Mouse (Mus musculus) stomach, embryonic 14.5 days (tissue): ENCODE data around the gene Ptgfr. TPM values are rescaled to one million over a fixed set of nuclear protein-coding genes. Genes with fewer than 3 reads are reported as not detected.

Experiments used
- ATAC-seq: fragments of 200-750 bp; cut with Nextera tagmentation; 2 replicates; pipeline ENCODE4 v1.8.0; 2017; ENCODE audit warnings: low read depth, moderate TSS enrichment; ENCODE audit not compliant: insufficient number of reproducible peaks, insufficient read depth, low FRiP score
- H3K27ac ChIP-seq: fragments of 300-500 bp; sonication (generic); 2 replicates; pipeline ENCODE4 v1.5.1; 2014; ENCODE audit warnings: mild to moderate bottlenecking, low read length, moderate library complexity, mixed read lengths
- H3K27me3 ChIP-seq: fragments of 300-500 bp; sonication (generic); 2 replicates; pipeline ENCODE4 v1.6.1; 2014; ENCODE audit warnings: low read length, control low read depth, mixed read lengths; ENCODE audit not compliant: control insufficient read depth, insufficient read depth
- H3K36me3 ChIP-seq: fragments of 300-500 bp; sonication (generic); 2 replicates; pipeline ENCODE4 v1.6.1; 2014; ENCODE audit warnings: mild to moderate bottlenecking, control low read depth, low read length, moderate library complexity, mixed read lengths; ENCODE audit not compliant: control insufficient read depth, insufficient read depth
- H3K4me1 ChIP-seq: fragments of 300-500 bp; sonication (generic); 2 replicates; pipeline ENCODE4 v1.6.1; 2014; ENCODE audit warnings: low read length, control low read depth, mixed read lengths; ENCODE audit not compliant: control insufficient read depth, insufficient read depth
- H3K4me2 ChIP-seq: fragments of 300-500 bp; sonication (generic); replicated peaks from 2 replicates; pipeline ENCODE4 v1.6.1; 2014; ENCODE audit warnings: low read depth, low read length, control low read depth
- H3K4me3 ChIP-seq: fragments of 300-500 bp; sonication (generic); 2 replicates; pipeline ENCODE4 v1.5.1; 2014; ENCODE audit warnings: low read depth, low read length, control low read depth
- H3K9ac ChIP-seq: fragments of 300-500 bp; sonication (generic); replicated peaks from 2 replicates; pipeline ENCODE4 v1.6.1; 2014; ENCODE audit warnings: low read depth, mild to moderate bottlenecking, control low read depth, low read length, moderate library complexity, mixed read lengths
- H3K9me3 ChIP-seq: fragments of 300-500 bp; sonication (generic); 2 replicates; pipeline ENCODE4 v1.6.1; 2016; ENCODE audit warnings: low read depth, low read length, control low read depth; ENCODE audit not compliant: control insufficient read depth
- WGBS: fragments of 180-500 bp; shearing (Covaris S2); extraction: QIAGEN DNeasy Blood & Tissue Kit; methylation state at CpG from one replicate; pipeline ENCODE4 v1.1.7; 2014; 5-methylcytosine and 5-hydroxymethylcytosine counted together
- polyA plus RNA-seq: library from polyadenylated mRNA; unstranded; fragments of >200 nt; fragmentation: Nextera tagmentation; extraction: Ambion mirVana; gene quantifications from 2 replicates; pipeline ENCODE4 v1.2.1, GENCODE M21; 2014

Gene Ptgfr
- polyA plus RNA-seq, 1 experiment from 2014 or later, result 0.80 TPM

DNA sequence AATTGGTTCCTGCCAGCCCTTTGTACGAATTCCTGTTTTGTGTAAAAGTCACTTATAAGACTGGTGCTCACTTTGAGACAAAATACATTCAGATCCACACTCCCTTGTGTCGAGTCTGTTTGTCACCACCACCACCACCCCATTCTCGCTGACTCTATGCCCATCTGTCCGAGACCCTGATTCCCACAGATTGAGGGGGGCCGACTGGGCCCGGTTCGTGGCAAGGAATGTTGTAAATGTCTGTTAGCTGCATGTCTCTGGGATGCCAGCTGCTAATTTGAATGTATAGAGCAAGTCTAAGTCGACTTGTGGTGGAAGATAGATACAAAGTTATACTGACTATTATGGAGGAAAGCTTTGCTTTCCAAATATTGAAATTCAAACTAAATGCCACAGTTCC is 48.8 kb downstream of the Ptgfr start:
- Histone ChIP-seq H3K27ac (no peak overlapping the region), H3K4me3 (no peak overlapping the region), H3K9me3 (no peaks in the 10 kb centered on the region), H3K4me2 (no peak overlapping the region), H3K9ac (no peak overlapping the region), H3K27me3 (no peaks in the 10 kb centered on the region), H3K4me1 (no peaks in the 10 kb centered on the region), H3K36me3 (no peaks in the 10 kb centered on the region)
- ATAC-seq, result no peak
- WGBS, result 86% methylated on average over 8 of the region's 8 CpGs

- H3K36me3 ChIP-seq, result no peaks in the 10 kb centered on the region
- H3K4me1 ChIP-seq, result no peaks in the 10 kb centered on the region
- H3K27ac ChIP-seq, result no peak overlapping the region
- H3K9ac ChIP-seq, result no peak overlapping the region
- 59% methylated on average over 4 of the region's 4 CpGs for WGBS
- ATAC-seq, result no peak
- no peaks in the 10 kb centered on the region for H3K9me3 ChIP-seq
- H3K27me3 ChIP-seq, result no peaks in the 10 kb centered on the region
- H3K4me3 ChIP-seq, result no peak overlapping the region
- H3K4me2 ChIP-seq, result no peak overlapping the region
Observed at GRCm38 (mm10) chr3:151775089-151775488, 62.3 kb downstream of the Ptgfr start.

DNA sequence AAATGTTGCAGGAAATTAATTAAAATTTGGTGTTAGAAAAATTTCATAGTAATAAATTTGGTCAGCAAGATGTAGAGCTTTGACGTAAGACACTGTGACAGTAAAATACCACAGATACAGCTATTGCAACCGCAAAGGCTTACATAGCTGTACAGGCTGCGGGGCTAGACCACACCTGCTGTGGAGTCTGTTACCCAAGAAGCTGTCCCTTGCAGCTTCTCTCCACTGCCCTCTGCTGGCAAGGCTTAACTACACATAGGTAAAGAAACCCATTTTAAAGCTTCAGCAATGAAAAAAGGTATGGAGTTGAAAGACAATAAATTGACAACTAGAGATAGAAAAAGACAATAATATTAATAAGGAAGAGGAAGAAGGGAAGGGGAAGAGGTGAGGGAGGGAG is 66.4 kb downstream of the Ptgfr start:
- Histone ChIP-seq H3K4me2 (no peak overlapping the region), H3K9me3 (no peaks in the 10 kb centered on the region), H3K27me3 (no peaks in the 10 kb centered on the region), H3K36me3 (no peaks in the 10 kb centered on the region), H3K9ac (no peak overlapping the region), H3K4me1 (no peaks in the 10 kb centered on the region), H3K4me3 (no peak overlapping the region), H3K27ac (no peak overlapping the region)
- no peak for ATAC-seq
- 60% methylated on average over 3 of the region's 3 CpGs for WGBS

DNA sequence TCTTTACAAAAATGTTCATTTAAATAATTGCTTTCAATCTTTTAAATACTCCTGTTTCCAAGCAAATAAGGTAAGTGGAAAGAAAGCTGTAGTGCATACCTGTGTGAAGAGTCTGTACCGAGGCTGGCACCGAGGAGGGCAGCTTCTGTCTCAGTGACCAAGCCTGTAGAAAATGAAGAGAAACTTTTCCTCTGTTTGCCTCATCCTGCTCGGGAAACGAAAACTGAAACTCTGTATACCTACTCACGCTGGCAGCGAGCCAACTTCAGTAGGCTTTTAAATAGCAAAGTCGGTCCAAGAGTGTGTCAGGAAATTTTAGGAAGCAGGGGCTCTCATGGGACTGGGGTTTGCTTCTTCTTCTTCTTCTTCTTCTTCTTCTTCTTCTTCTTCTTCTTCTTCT is 87.7 kb downstream of the Ptgfr start, which contains the start of gene Ifi44:
Gene Ifi44 (minus strand): TSS at position 224 of the 400 bp plus-strand sequence.
- Histone ChIP-seq H3K9me3 (no peaks in the 10 kb centered on the region), H3K27ac (no peak within 1 kb of the TSS), H3K27me3 (no peaks in the 10 kb centered on the region), H3K4me1 (no peaks in the 10 kb centered on the region), H3K4me3 (no peak within 1 kb of the TSS), H3K36me3 (no peaks in the 10 kb centered on the region), H3K9ac (no peak within 1 kb of the TSS; the same call in 1 of the 2 replicates), H3K4me2 (no peak within 1 kb of the TSS)
- ATAC-seq, result no peak
- WGBS, result 35% methylated on average over 7 of the region's 7 CpGs

GRCm38 (mm10) chr3:151748514-151748913 is 88.9 kb downstream of the Ptgfr start:
- no peaks in the 10 kb centered on the region for H3K27me3 ChIP-seq
- no peaks in the 10 kb centered on the region for H3K9me3 ChIP-seq
- no peaks in the 10 kb centered on the region for H3K36me3 ChIP-seq
- no peak overlapping the region for H3K4me2 ChIP-seq
- H3K9ac ChIP-seq, result no peak overlapping the region
- 82% methylated on average over 1 of the region's 1 CpGs for WGBS
- H3K27ac ChIP-seq, result no peak overlapping the region
- no peaks in the 10 kb centered on the region for H3K4me1 ChIP-seq
- no peak for ATAC-seq
- no peak overlapping the region for H3K4me3 ChIP-seq

Other genes starting within 250 kb of the Ptgfr start
- 0.64 and 1.1 TPM in 2 replicates for gene Ifi44, start 87.7 kb downstream of the Ptgfr start, polyA plus RNA-seq
- gene Ifi44l, start 74.7 kb downstream of the Ptgfr start, polyA plus RNA-seq, result not detected in 2 replicates